ENCODE assay signal across 12 mouse cellular contexts in the genomic region with DNA sequence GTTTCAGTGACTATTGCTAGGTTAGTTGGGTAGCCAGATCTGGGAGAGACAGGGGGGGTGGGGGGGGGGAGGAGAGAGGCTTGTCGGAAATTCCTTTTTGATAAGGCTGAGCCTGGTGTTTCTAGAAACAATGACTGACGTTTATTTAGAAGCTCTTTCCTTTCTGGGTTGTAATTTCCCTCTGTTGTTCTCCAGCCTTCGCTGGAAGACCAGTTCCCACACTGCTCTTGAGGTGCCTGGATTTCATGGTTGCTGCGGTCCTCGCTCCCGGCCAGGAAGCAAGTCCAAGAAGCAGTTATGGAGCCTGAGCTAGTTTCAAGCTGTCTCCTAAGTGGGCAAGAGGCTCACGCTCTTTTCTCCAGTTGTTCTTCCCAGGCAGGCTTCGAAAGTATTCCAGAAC. TPM values are rescaled to one million over a fixed set of nuclear protein-coding genes. Genes with fewer than 3 reads are reported as not detected.
DNase-seq lines count a peak whose midpoint lies in the region; ATAC-seq and TF ChIP-seq lines count a peak whose summit lies in the region.
"Had no signal": no experiment of that assay in that cellular context is flagged by ENCODE, and none has a peak within 500 bp of the region (broad histone marks: within the 10 kb centered on the region; RNA-seq: fewer than 3 reads in every experiment).

No protein-coding gene starts in this region.

- peak overlapping the region; percentile 36 for H3K4me3 ChIP-seq in heart, adult 2 months
- no peak overlapping the region for H3K4me3 ChIP-seq in forebrain, embryonic 15.5 days
- H3K4me3 ChIP-seq in limb, embryonic 11.5 days (ENCODE audit: low read depth, low read length) = no peak overlapping the region
- H3K4me3 ChIP-seq in midbrain, embryonic 13.5 days (replicated peaks) = no peak overlapping the region

- WGBS in heart, adult 2 months = 27% methylated on average over 8 of the region's 8 CpGs
- WGBS in forebrain, embryonic 15.5 days = 48% methylated on average over 8 of the region's 8 CpGs
- WGBS in limb, embryonic 11.5 days = 49% methylated on average over 8 of the region's 8 CpGs
- 48% methylated on average over 8 of the region's 8 CpGs for WGBS in midbrain, embryonic 13.5 days

- H3K79me2 ChIP-seq in heart, adult 2 months (replicated peaks; ENCODE audit: control insufficient read depth, insufficient read depth, low read length) = no peaks in the 10 kb centered on the region

- intact Hi-C loops in heart, adult 2 months (cut with DNase I) = loop anchor here (5.0 to 10.0 kb wide), 4 partner anchors 50 to 257 kb away; partner anchors contain the start of gene L3mbtl1
- intact Hi-C loops in left cerebral cortex, postnatal 36 days (cut with DNase I) = loop anchor here (5.0 kb wide), 1 partner anchor 100 kb away; no protein-coding TSS in a partner anchor

- no peaks in the 10 kb centered on the region for H3K9me3 ChIP-seq in forebrain, embryonic 15.5 days
- no peaks in the 10 kb centered on the region for H3K9me3 ChIP-seq in limb, embryonic 11.5 days (ENCODE audit: control insufficient read depth, low read length)
- 0 out of 2 replicates have a peak, but pooled peaks cover 4% of the 10 kb centered on the region for H3K9me3 ChIP-seq in midbrain, embryonic 13.5 days

- H3K27ac ChIP-seq in heart, adult 2 months = peak overlapping the region; percentile 60
- H3K27ac ChIP-seq in forebrain, embryonic 15.5 days (replicated peaks) = no peak overlapping the region
- no peak overlapping the region for H3K27ac ChIP-seq in limb, embryonic 11.5 days (replicated peaks; ENCODE audit: low read depth, low read length)
- H3K27ac ChIP-seq in midbrain, embryonic 13.5 days = peak overlapping the region; percentile 52; the same call in 1 of the 2 replicates

- DNase-seq in heart, adult 2 months = peak in 1 of 2 experiments; percentile 10
- no peak for DNase-seq in heart, adult 11 months
- DNase-seq in limb, embryonic 11.5 days (ENCODE audit: low spot score) = no peak
- no peak for DNase-seq in frontal cortex, postnatal 10 days (ENCODE audit: low spot score in 2 of 2)
- DNase-seq in left cerebral cortex, postnatal 36 days (ENCODE audit: low spot score in 2 of 2) = no peak
- no peak for DNase-seq in ovary, adult 18-20 months (ENCODE audit: low spot score)
- DNase-seq: cerebellum, postnatal 10 days; left cerebral cortex, postnatal 4 days; right cerebral cortex, adult 18-20 months; thymus, postnatal 36 days had no signal

- TF ChIP-seq POLR2A in heart, adult 2 months (IDR thresholded peaks at IDR 0.05; ENCODE audit: insufficient read depth, low read depth, low read length) = peak; percentile 69

- peaks cover 4% of the 10 kb centered on the region for H3K4me1 ChIP-seq in heart, adult 2 months (ENCODE audit: control insufficient read depth, insufficient read depth, low read length)
- peaks cover 35% of the 10 kb centered on the region for H3K4me1 ChIP-seq in forebrain, embryonic 15.5 days
- 0 out of 2 replicates have a peak, but pooled peaks cover 5% of the 10 kb centered on the region for H3K4me1 ChIP-seq in limb, embryonic 11.5 days (ENCODE audit: control insufficient read depth, insufficient read depth, low read length)
- peaks cover 40% of the 10 kb centered on the region for H3K4me1 ChIP-seq in midbrain, embryonic 13.5 days (replicated peaks)

- no peak for ATAC-seq in forebrain, embryonic 15.5 days (replicated peaks)
- no peak for ATAC-seq in limb, embryonic 11.5 days (ENCODE audit: insufficient number of reproducible peaks, low FRiP score, low TSS enrichment, low read depth)
- no peak for ATAC-seq in midbrain, embryonic 13.5 days

- no peaks in the 10 kb centered on the region for H3K36me3 ChIP-seq in heart, adult 2 months (ENCODE audit: control insufficient read depth, insufficient read depth, low read length)
- no peaks in the 10 kb centered on the region for H3K36me3 ChIP-seq in forebrain, embryonic 15.5 days
- no peaks in the 10 kb centered on the region for H3K36me3 ChIP-seq in limb, embryonic 11.5 days (ENCODE audit: control insufficient read depth, insufficient read depth, low read length)
- no peaks in the 10 kb centered on the region for H3K36me3 ChIP-seq in midbrain, embryonic 13.5 days

- no peak for TF ChIP-seq EP300 in heart, adult 2 months (IDR thresholded peaks at IDR 0.05; ENCODE audit: insufficient read depth, low read depth, low read length)

- peak overlapping the region; percentile 74; the same call in 1 of the 2 replicates for H3K4me2 ChIP-seq in forebrain, embryonic 15.5 days (replicated peaks)
- 0 out of 2 replicates have a peak overlapping the region, but pooled peaks have one; percentile 28 for H3K4me2 ChIP-seq in limb, embryonic 11.5 days (ENCODE audit: low read depth, severe bottlenecking)
- peak overlapping the region; percentile 80; the same call in 1 of the 2 replicates for H3K4me2 ChIP-seq in midbrain, embryonic 13.5 days (replicated peaks)

- no peak overlapping the region for H3K9ac ChIP-seq in heart, adult 2 months (ENCODE audit: low read depth, low read length)
- no peak overlapping the region for H3K9ac ChIP-seq in forebrain, embryonic 15.5 days (replicated peaks)
- H3K9ac ChIP-seq in limb, embryonic 11.5 days (ENCODE audit: low read length) = no peak overlapping the region
- no peak overlapping the region for H3K9ac ChIP-seq in midbrain, embryonic 13.5 days (replicated peaks)

- TF ChIP-seq CTCF in heart, adult 2 months (IDR thresholded peaks at IDR 0.05) = no peak

- peaks cover 14% of the 10 kb centered on the region for H3K27me3 ChIP-seq in heart, adult 2 months (ENCODE audit: control insufficient read depth, insufficient read depth, low read length)
- peaks cover 19% of the 10 kb centered on the region; the same call in 1 of the 2 replicates for H3K27me3 ChIP-seq in forebrain, embryonic 15.5 days
- peaks cover 48% of the 10 kb centered on the region for H3K27me3 ChIP-seq in limb, embryonic 11.5 days (ENCODE audit: control insufficient read depth, insufficient read depth, low read length)
- H3K27me3 ChIP-seq in midbrain, embryonic 13.5 days = peaks cover 18% of the 10 kb centered on the region; the same call in 1 of the 2 replicates

RNA-seq across cellular contexts. Expression of gene Tox2, which starts 1.0 kb away (rescaled TPM):
- 1 to 10 TPM; 1.1 to 1.3 TPM for total RNA-seq in heart, adult 2 months (2021)
- 1.7 and 2.3 TPM in 2 replicates for polyA plus RNA-seq in heart, adult 2 months (2012; rRNA removed)
- 18.1 and 19.7 TPM in 2 replicates for polyA plus RNA-seq in forebrain, embryonic 15.5 days (2015; fragmentation: Nextera tagmentation; extraction: Ambion mirVana)
- 2.1 TPM in 2 replicates for polyA plus RNA-seq in limb, embryonic 11.5 days (2014; fragmentation: Nextera tagmentation; extraction: Ambion mirVana)
- 38.8 and 44.2 TPM in 2 replicates for polyA plus RNA-seq in midbrain, embryonic 13.5 days (2015; fragmentation: Nextera tagmentation; extraction: Ambion mirVana)
- 10 to 100 TPM; 28.2 to 31.0 TPM for total RNA-seq in left cerebral cortex, postnatal 36 days (2021)

Comparison
In these comparisons a context has a peak if more than half of its experiments do, and no peak if none do; other contexts are left out.
1. H3K27ac ChIP-seq: peak in heart, adult 2 months (single experiment) and midbrain, embryonic 13.5 days (single experiment); none in forebrain, embryonic 15.5 days (single experiment) and limb, embryonic 11.5 days (single experiment).
2. H3K4me2 ChIP-seq: peak in every context shown above with its lines; median percentile 80 in midbrain, embryonic 13.5 days; 74 in forebrain, embryonic 15.5 days; 28 in limb, embryonic 11.5 days.